Mouse (Mus musculus) E14TG2a.4 (cell line): ENCODE measurements around the gene Babam2.

Experiments used
- CTCF ChIP-seq: conservative IDR thresholded peaks from 2 replicates; pipeline ENCODE4 v1.5.1; 2014; ENCODE audit warnings: low read length
- NANOG ChIP-seq: IDR thresholded peaks from 2 replicates; pipeline ENCODE4 v1.6.1; 2014; ENCODE audit warnings: borderline replicate concordance, low read length, mixed read lengths
- POU5F1 ChIP-seq: IDR thresholded peaks from 2 replicates; pipeline ENCODE4 v1.6.1; 2014; ENCODE audit warnings: low read length, borderline replicate concordance

GRCm38 (mm10) chr5:31758310-31759091, 61.0 kb downstream of the Babam2 start:
- TF ChIP-seq CTCF: no peak
- no peak for TF ChIP-seq POU5F1
- no peak for TF ChIP-seq NANOG
